Mouse (Mus musculus): Measurements from ENCODE around the gene Tanc1.

Tanc1 gene

DNA sequence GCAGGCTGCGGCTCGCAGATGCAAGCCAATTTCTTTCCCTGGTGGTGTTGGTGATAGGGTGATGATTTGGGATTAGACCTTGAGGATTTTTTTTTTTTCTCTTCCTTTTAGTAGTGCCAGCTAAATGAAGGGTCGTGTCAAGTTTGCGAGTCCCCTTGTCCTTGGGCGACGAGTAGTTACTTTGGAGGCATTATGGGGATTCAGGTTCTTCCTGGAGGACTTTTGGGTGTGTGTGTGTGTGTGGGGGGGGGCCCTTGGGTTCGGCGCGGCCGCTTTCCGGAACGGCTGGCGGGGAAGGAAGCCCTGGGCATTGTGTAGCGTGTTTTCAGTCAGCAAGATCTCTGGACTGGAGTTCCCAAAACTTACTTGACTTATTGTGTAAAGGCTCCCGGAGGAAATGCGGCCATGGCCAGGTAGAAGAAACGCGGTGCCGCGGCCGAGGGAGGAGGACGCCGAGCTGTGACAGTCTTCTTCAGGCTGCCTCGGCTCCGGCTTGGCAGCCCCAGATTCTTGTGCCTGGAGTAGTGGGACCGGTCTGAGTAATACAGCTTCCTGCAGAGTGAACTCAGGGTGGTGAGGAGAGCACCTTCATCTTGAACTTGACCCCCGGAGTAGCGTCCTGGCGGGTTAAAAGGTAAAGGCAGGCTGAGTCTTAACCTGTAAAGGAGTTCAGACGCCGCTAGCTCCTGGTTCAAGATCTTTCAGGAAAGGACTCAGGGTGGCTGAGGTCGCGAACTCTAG, 1.1 kb downstream of the Tanc1 start:
- peak in 1 of 2 experiments; percentile 14 for DNase-seq (ENCODE audit: low spot score in 2 of 2)

- DNase-seq (ENCODE audit: low spot score in 2 of 2) = no peak
Measured at GRCm38 (mm10) chr2:59613474-59614019, 1.7 kb downstream of the Tanc1 start.

- no peak for DNase-seq (ENCODE audit: low spot score in 2 of 2)
Measured at GRCm38 (mm10) chr2:59616890-59617289, 5.0 kb downstream of the Tanc1 start.

DNA sequence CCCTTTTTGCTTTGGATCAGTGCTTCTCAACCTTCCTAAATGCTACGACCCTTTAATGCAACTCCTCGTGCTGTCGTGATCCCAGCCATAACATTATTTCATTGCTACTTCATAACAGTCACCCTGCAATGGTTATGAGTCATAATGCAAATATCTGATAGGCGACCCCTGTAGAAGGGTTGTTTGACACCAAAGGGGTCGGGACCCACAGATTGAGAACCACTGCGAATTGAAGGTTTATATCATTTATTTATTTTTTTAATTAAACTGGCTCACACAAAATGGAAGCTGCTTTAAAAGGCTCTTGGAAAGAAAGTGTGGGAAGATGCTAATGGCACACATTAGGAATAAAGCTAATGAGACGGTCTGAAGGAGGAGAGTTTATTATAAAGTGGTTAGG, 7.2 kb downstream of the Tanc1 start:
- DNase-seq (ENCODE audit: low spot score in 2 of 2) = no peak

DNA sequence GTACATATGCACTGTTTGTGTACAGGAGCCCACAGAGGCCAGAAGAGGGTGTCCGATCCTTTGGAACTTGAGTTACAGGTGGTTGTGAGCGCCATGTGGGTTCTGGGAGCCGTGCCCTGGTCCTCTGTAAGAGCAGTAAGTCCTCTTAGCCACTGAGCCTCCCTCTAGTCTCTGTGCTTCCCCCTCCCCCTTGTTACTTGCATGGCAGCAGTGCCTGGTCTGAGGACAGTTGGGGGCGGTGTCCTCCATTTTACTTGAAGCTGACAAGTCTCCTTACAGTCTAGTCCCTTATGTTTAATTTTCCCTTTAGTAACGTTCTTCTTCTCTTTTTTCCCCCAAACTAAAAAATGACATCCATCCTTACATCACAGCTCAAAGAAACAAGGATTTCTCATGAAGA, 8.8 kb downstream of the Tanc1 start:
- no peak for DNase-seq (ENCODE audit: low spot score in 2 of 2)

DNA sequence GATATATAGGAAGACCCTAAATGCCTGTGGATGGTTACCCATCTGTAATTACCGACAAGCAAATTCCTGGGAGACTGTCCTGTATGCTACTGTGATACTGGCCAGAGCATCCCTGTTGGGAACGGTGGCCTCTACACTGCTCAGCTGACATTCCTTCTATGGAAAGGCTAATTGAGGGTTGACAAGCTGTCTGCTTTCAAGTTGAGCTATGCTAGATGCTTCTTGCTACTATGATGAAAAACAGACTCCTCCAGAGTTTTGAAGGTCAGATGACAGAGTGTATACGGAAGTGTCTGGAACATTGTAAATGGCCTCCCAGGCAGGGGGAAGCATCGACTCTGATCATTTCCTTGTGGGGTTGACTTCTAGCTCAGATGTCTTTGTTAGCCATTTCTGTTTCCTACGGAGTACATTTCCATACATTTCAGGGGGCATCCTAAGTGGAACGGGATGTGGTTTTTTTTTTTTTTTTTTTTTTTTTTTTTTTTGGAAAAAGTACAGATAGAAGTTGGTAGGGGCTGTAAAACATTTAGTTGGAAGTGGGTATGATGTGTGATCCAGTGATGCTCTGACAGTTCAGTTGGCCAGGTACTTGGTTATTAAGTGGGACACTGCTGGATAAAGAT, 10.8 kb downstream of the Tanc1 start:
- DNase-seq (ENCODE audit: low spot score in 2 of 2) = no peak

GRCm38 (mm10) chr2:59623858-59624257, 12.0 kb downstream of the Tanc1 start:
- DNase-seq (ENCODE audit: low spot score in 2 of 2) = no peak

GRCm38 (mm10) chr2:59625416-59625815, 13.6 kb downstream of the Tanc1 start:
- DNase-seq (ENCODE audit: low spot score in 2 of 2) = no peak

DNA sequence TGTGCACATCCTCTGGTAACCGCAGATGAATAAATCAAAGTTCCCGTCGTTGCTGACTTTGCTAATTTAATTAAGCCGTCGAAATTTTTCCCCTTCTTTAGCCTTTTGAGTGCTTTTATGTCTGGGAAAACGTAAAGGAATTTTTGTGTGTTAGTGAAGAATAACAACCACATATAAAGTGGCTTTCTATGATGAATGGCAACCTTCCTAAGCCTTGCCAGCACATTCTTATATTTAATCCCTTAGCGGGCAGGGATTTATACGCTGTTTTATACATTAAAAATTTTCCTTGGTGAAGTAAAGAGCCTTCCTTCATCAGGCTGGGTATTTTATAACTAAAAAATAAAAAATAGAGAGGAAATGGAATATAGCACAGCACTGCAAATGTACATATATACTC, 14.1 kb downstream of the Tanc1 start:
- no peak for DNase-seq (ENCODE audit: low spot score in 2 of 2)

GRCm38 (mm10) chr2:59626422-59626821, 14.6 kb downstream of the Tanc1 start:
- DNase-seq (ENCODE audit: low spot score in 2 of 2) = no peak

DNA sequence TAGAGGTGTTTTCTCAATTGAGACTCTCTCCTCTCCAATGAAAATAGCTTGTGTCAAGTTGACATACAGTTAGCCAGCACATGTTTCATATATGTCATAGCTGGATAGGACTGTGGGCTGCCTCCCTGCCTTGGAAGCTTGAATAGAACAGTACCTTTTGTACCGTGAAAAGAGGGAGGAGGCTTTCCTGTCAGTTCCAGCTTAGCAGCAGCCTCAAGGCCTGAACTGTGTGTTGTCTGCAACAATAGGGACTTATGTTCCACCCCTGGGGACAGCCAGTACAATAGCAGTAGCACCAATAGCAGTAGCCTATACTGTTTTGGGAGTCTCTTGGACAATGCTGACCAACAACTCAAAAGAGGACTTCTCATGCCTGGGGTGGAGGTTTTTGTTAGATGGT, 15.7 kb downstream of the Tanc1 start:
- no peak for DNase-seq (ENCODE audit: low spot score in 2 of 2)

DNA sequence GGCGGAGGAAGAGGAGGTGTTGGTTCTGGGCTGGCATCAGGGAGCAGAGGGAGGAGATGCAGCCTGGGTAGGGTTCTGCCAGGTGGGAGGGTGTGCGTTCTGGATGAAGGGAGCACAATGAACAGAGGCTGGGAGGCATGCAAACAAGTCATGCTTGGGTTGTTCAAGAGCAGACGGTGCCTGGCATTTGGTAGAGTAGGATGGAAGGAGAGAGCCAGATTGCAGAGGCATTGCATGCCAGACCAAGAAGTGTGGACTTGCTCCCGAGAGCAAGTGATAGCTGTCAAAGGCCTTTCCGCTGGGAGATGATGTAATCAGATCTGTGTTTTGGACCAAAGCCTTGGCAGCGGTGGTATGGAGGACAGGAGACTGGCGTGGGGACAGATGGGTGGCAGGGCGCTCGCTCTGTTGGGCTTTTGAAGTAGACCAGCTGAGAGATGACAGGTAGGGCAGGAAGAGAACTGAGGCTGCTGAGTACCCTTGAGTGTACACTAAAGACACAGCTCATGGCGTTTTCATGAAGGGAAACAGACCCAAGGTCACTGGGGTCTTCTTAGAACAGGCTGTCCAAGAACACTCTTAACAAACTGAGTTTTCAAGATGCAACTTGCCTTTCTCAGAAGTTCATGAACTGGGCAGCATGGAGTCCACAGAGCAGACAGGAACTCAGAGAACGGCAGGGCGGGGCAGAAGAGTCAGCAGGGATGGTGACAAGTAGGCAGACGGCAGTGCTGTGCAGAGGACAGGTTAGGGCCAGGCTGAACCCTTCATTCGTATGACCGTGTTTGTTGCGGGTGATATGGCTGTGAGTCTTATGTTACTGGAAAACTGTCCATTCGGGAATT, 16.4 kb downstream of the Tanc1 start:
- DNase-seq (ENCODE audit: low spot score in 2 of 2) = no peak

DNA sequence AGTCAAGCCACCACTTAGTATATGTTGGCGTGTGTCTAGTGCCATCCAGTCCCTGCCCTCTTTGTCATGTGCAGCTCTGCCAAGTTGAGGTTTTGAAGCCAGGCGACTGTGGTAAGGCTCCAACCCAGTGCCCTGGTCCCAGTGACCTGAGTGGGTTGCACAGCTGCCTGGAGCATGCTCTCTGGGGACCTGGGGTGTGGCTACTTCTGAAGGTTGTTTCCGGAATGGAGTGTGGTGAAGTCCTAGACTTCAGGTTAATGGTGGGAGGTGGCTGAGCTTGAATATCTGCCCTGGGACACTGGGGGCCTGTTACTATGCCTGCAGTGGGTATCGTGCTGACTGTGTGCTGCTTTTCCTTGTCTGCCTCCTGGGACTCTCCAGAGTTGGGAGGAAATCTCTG, 18.0 kb downstream of the Tanc1 start:
- DNase-seq (ENCODE audit: low spot score in 2 of 2) = no peak

GRCm38 (mm10) chr2:59631406-59631805, 19.6 kb downstream of the Tanc1 start:
- DNase-seq (ENCODE audit: low spot score in 2 of 2) = no peak

DNA sequence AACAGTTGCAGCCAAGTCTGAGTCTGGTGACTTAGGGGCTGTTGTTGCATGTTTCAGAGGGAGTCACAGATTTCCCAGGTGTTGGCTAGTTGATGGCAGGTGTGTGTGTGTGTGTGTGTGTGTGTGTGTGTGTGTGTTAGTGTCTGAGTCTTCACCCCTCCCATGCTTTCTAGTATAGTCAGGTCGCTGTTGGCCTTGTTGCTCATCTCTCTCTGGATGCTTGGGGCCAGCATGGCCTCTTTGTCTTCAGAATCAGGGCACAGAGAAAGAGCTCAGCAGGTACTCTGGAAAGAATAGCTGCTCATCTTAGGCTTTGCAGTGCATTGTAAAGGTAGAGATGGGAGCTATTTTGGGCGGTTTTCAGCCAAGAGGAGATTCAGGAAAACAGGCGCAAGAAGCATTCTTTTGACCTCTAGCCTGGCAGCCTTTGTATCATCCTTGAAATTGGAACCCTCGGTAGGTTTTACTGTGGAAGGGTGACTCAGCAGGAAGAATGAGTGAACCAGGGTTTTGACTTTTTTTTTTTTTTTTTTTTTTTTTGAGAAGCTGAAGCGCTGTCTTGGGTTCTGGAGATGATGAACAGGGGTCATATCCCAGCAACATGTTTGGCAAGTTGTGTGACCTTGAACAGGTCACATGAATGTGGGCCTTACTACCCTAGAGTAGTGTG, 22.1 kb downstream of the Tanc1 start:
- no peak for DNase-seq (ENCODE audit: low spot score in 2 of 2)

GRCm38 (mm10) chr2:59637040-59637785, 25.4 kb downstream of the Tanc1 start:
- no peak for DNase-seq (ENCODE audit: low spot score in 2 of 2)

DNA sequence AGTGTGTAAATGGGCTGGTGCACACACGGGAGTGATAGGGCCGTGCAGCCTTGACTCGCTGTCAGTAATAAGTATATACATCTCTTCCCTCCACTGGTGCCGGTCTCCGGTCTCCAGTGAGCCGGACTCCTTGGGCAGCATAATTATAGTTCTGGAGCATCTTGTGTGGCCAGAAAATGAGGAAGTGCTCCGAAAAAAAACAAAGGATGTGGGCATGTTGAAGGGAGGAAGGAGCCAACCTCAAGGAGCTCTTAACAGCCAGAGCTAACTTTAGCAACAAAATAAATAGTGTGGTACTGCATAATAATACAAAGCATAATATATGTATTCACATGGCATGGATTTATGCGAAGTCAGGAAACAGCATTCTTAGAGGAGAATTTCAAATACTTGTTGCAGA, 30.9 kb downstream of the Tanc1 start:
- DNase-seq (ENCODE audit: low spot score in 2 of 2) = no peak

- no peak for DNase-seq (ENCODE audit: low spot score in 2 of 2)
Measured at GRCm38 (mm10) chr2:59644816-59645215, 33.0 kb downstream of the Tanc1 start.

- DNase-seq (ENCODE audit: low spot score in 2 of 2) = no peak
Measured at GRCm38 (mm10) chr2:59645515-59645914, 33.7 kb downstream of the Tanc1 start.

GRCm38 (mm10) chr2:59646740-59647390, 35.0 kb downstream of the Tanc1 start:
- DNase-seq (ENCODE audit: low spot score in 2 of 2) = no peak

DNA sequence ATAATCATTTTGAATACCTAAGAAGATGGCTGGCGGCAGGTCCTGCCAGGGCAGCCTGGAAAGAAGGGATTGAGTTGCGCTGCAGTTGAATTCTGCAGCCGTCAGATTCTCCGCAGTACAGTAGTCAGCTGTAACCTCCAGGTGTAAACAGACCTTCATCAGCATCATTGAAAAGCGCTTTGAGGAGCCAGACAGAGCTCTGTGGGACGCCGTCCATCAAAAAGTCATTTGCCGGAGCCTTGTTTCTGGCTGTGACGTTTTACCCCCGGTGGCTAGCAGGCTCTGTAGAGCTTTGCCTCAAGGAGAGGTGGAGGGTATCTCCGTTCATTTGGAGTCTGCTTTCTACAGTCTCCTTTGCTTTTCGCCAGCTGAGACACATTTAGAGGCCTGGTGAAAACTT, 36.6 kb downstream of the Tanc1 start:
- no peak for DNase-seq (ENCODE audit: low spot score in 2 of 2)

Data from frontal cortex, postnatal 14 days (tissue).